Mouse (Mus musculus) brain, adult 2 months (tissue): ENCODE measurements around the gene AI467606.

Source experiments
- DNase-seq: peaks from one replicate; pipeline ENCODE4 v3.0.0; 2011; ENCODE audit warnings: low read depth, low spot score

Gene AI467606

GRCm38 (mm10) chr7:127093914-127094313, 2.8 kb downstream of the AI467606 start:
- no peak for DNase-seq

- DNase-seq, result no peak
Observed at GRCm38 (mm10) chr7:127096456-127096855, 5.3 kb downstream of the AI467606 start.

GRCm38 (mm10) chr7:127098521-127098920, 7.4 kb downstream of the AI467606 start:
- no peak for DNase-seq

- DNase-seq, result no peak
Observed at GRCm38 (mm10) chr7:127098950-127099349, 7.8 kb downstream of the AI467606 start.

- no peak for DNase-seq
Observed at GRCm38 (mm10) chr7:127099528-127099927, 8.4 kb downstream of the AI467606 start.

- no peak for DNase-seq
Observed at GRCm38 (mm10) chr7:127101451-127102016, 10.4 kb downstream of the AI467606 start.

- DNase-seq, result no peak
Observed at GRCm38 (mm10) chr7:127102148-127102547, 11.0 kb downstream of the AI467606 start.

- peak; percentile 27 for DNase-seq
Observed at GRCm38 (mm10) chr7:127103960-127104359, 12.8 kb downstream of the AI467606 start.

GRCm38 (mm10) chr7:127104560-127105332, 13.6 kb downstream of the AI467606 start:
- DNase-seq, result peak; percentile 97

GRCm38 (mm10) chr7:127105551-127105950, 14.4 kb downstream of the AI467606 start:
- peak; percentile 61 for DNase-seq

GRCm38 (mm10) chr7:127110239-127111007, 19.3 kb downstream of the AI467606 start:
- peak; percentile 94 for DNase-seq

- peak; percentile 65 for DNase-seq
Observed at GRCm38 (mm10) chr7:127111461-127111860, 20.3 kb downstream of the AI467606 start.

GRCm38 (mm10) chr7:127112251-127112841, 21.2 kb downstream of the AI467606 start:
- DNase-seq, result peak; percentile 75

GRCm38 (mm10) chr7:127112921-127113597, 21.9 kb downstream of the AI467606 start:
- peak; percentile 69 for DNase-seq

GRCm38 (mm10) chr7:127113614-127114259, 22.6 kb downstream of the AI467606 start:
- peak; percentile 51 for DNase-seq

GRCm38 (mm10) chr7:127114920-127115319, 23.8 kb downstream of the AI467606 start:
- no peak for DNase-seq

- peak; percentile 59 for DNase-seq
Observed at GRCm38 (mm10) chr7:127116331-127116935, 25.3 kb downstream of the AI467606 start.

GRCm38 (mm10) chr7:127117948-127118347, 26.8 kb downstream of the AI467606 start:
- peak; percentile 55 for DNase-seq

GRCm38 (mm10) chr7:127118671-127119445, 27.7 kb downstream of the AI467606 start:
- no peak for DNase-seq
